Mouse (Mus musculus): Measurements from ENCODE around the gene Ctcfl. TPM values are rescaled to one million over a fixed set of nuclear protein-coding genes. Genes with fewer than 3 reads are reported as not detected.

Gene Ctcfl
- polyA plus RNA-seq, 1 experiment from 2014 or later: not detected

- 92% methylated on average over 14 of the region's 14 CpGs for WGBS
- Histone ChIP-seq H3K4me2 (ENCODE audit: low read length) (peak overlapping the region; percentile 19; the same call in 1 of the 2 replicates), H3K36me3 (ENCODE audit: insufficient read depth, low read length) (no peaks in the 10 kb centered on the region), H3K4me1 (replicated peaks; ENCODE audit: insufficient read depth, low read length) (0 out of 2 replicates have a peak, but pooled peaks cover 13% of the 10 kb centered on the region), H3K9me3 (replicated peaks; ENCODE audit: low read length) (no peaks in the 10 kb centered on the region), H3K27ac (no peak overlapping the region), H3K27me3 (ENCODE audit: insufficient read depth, low read length) (no peaks in the 10 kb centered on the region), H3K4me3 (replicated peaks; ENCODE audit: low read depth, low read length) (no peak overlapping the region), H3K9ac (ENCODE audit: low read depth, low read length) (no peak overlapping the region)
- ATAC-seq (replicated peaks; ENCODE audit: low FRiP score, low read depth): no peak
- DNase-seq (ENCODE audit: low spot score): no peak
- no peak for TF ChIP-seq CTCF (IDR thresholded peaks at IDR 0.05; ENCODE audit: low read depth)
Observed at GRCm38 (mm10) chr2:173154962-173155361, 35.6 kb upstream of the Ctcfl start.

GRCm38 (mm10) chr2:173154513-173154912 is 35.2 kb upstream of the Ctcfl start:
- no peak overlapping the region for H3K27ac ChIP-seq
- 0 out of 2 replicates have a peak overlapping the region, but pooled peaks have one; percentile 6 for H3K4me3 ChIP-seq (replicated peaks; ENCODE audit: low read depth, low read length)
- WGBS: 95% methylated on average over 13 of the region's 13 CpGs
- H3K9ac ChIP-seq (ENCODE audit: low read depth, low read length): no peak overlapping the region
- no peaks in the 10 kb centered on the region for H3K9me3 ChIP-seq (replicated peaks; ENCODE audit: low read length)
- DNase-seq (ENCODE audit: low spot score) (no peak), ATAC-seq (replicated peaks; ENCODE audit: low FRiP score, low read depth) (no peak)
- no peak for TF ChIP-seq CTCF (IDR thresholded peaks at IDR 0.05; ENCODE audit: low read depth)
- no peaks in the 10 kb centered on the region for H3K27me3 ChIP-seq (ENCODE audit: insufficient read depth, low read length)
- H3K36me3 ChIP-seq (ENCODE audit: insufficient read depth, low read length): no peaks in the 10 kb centered on the region
- H3K4me2 ChIP-seq (ENCODE audit: low read length): peak overlapping the region; percentile 19; the same call in 1 of the 2 replicates
- H3K4me1 ChIP-seq (replicated peaks; ENCODE audit: insufficient read depth, low read length): 0 out of 2 replicates have a peak, but pooled peaks cover 13% of the 10 kb centered on the region

GRCm38 (mm10) chr2:173153266-173153665 is 33.9 kb upstream of the Ctcfl start:
- H3K9me3 ChIP-seq (replicated peaks; ENCODE audit: low read length): no peaks in the 10 kb centered on the region
- H3K4me3 ChIP-seq (replicated peaks; ENCODE audit: low read depth, low read length): peak overlapping the region; percentile 6; the same call in 1 of the 2 replicates
- WGBS: 67% methylated on average over 10 of the region's 10 CpGs
- no peaks in the 10 kb centered on the region for H3K36me3 ChIP-seq (ENCODE audit: insufficient read depth, low read length)
- H3K4me1 ChIP-seq (replicated peaks; ENCODE audit: insufficient read depth, low read length): 0 out of 2 replicates have a peak, but pooled peaks cover 13% of the 10 kb centered on the region
- no peak for ATAC-seq (replicated peaks; ENCODE audit: low FRiP score, low read depth)
- no peak overlapping the region for H3K9ac ChIP-seq (ENCODE audit: low read depth, low read length)
- DNase-seq (ENCODE audit: low spot score): no peak
- peak overlapping the region; percentile 35 for H3K4me2 ChIP-seq (ENCODE audit: low read length)
- TF ChIP-seq CTCF (IDR thresholded peaks at IDR 0.05; ENCODE audit: low read depth): no peak
- no peaks in the 10 kb centered on the region for H3K27me3 ChIP-seq (ENCODE audit: insufficient read depth, low read length)
- H3K27ac ChIP-seq: peak overlapping the region; percentile 50

GRCm38 (mm10) chr2:173152436-173153151 is 33.3 kb upstream of the Ctcfl start, which contains the start of gene Pck1:
Pck1 (plus strand) TSS chr2:173153048.
- DNase-seq (ENCODE audit: low spot score) (peak; percentile 63), ATAC-seq (replicated peaks; ENCODE audit: low FRiP score, low read depth) (peak; percentile 87)
- TF ChIP-seq CTCF (IDR thresholded peaks at IDR 0.05; ENCODE audit: low read depth): no peak
- no peaks in the 10 kb centered on the region for H3K27me3 ChIP-seq (ENCODE audit: insufficient read depth, low read length)
- H3K27ac ChIP-seq: peak within 1 kb of the TSS; percentile 72
- no peaks in the 10 kb centered on the region for H3K36me3 ChIP-seq (ENCODE audit: insufficient read depth, low read length)
- peak within 1 kb of the TSS; percentile 6; the same call in 1 of the 2 replicates for H3K4me3 ChIP-seq (replicated peaks; ENCODE audit: low read depth, low read length)
- no peaks in the 10 kb centered on the region for H3K9me3 ChIP-seq (replicated peaks; ENCODE audit: low read length)
- H3K4me1 ChIP-seq (replicated peaks; ENCODE audit: insufficient read depth, low read length): 0 out of 2 replicates have a peak, but pooled peaks cover 13% of the 10 kb centered on the region
- 51% methylated on average over 13 of the region's 13 CpGs for WGBS
- peak within 1 kb of the TSS; percentile 35 for H3K4me2 ChIP-seq (ENCODE audit: low read length)
- peak within 1 kb of the TSS; percentile 46; the same call in 1 of the 2 replicates for H3K9ac ChIP-seq (ENCODE audit: low read depth, low read length)

GRCm38 (mm10) chr2:173151784-173152284 is 32.5 kb upstream of the Ctcfl start:
- no peaks in the 10 kb centered on the region for H3K27me3 ChIP-seq (ENCODE audit: insufficient read depth, low read length)
- no peaks in the 10 kb centered on the region for H3K9me3 ChIP-seq (replicated peaks; ENCODE audit: low read length)
- no peak overlapping the region for H3K4me2 ChIP-seq (ENCODE audit: low read length)
- H3K4me3 ChIP-seq (replicated peaks; ENCODE audit: low read depth, low read length): no peak overlapping the region
- DNase-seq (ENCODE audit: low spot score) (no peak), ATAC-seq (replicated peaks; ENCODE audit: low FRiP score, low read depth) (no peak)
- 83% methylated on average over 7 of the region's 7 CpGs for WGBS
- TF ChIP-seq CTCF (IDR thresholded peaks at IDR 0.05; ENCODE audit: low read depth): no peak
- peak overlapping the region; percentile 72 for H3K27ac ChIP-seq
- H3K9ac ChIP-seq (ENCODE audit: low read depth, low read length): no peak overlapping the region
- H3K4me1 ChIP-seq (replicated peaks; ENCODE audit: insufficient read depth, low read length): 0 out of 2 replicates have a peak, but pooled peaks cover 8% of the 10 kb centered on the region
- no peaks in the 10 kb centered on the region for H3K36me3 ChIP-seq (ENCODE audit: insufficient read depth, low read length)

- 70% methylated on average over 5 of the region's 5 CpGs for WGBS
- no peak overlapping the region for H3K27ac ChIP-seq
Observed at GRCm38 (mm10) chr2:173151352-173151751, 32.0 kb upstream of the Ctcfl start.

More at GRCm38 (mm10) chr2:173151352-173151751, 32.0 kb upstream of the Ctcfl start:
- Histone ChIP-seq H3K4me1 (replicated peaks; ENCODE audit: insufficient read depth, low read length) (0 out of 2 replicates have a peak, but pooled peaks cover 8% of the 10 kb centered on the region), H3K9me3 (replicated peaks; ENCODE audit: low read length) (no peaks in the 10 kb centered on the region), H3K27me3 (ENCODE audit: insufficient read depth, low read length) (no peaks in the 10 kb centered on the region), H3K36me3 (ENCODE audit: insufficient read depth, low read length) (no peaks in the 10 kb centered on the region), H3K4me2 (ENCODE audit: low read length) (no peak overlapping the region), H3K9ac (ENCODE audit: low read depth, low read length) (no peak overlapping the region), H3K4me3 (replicated peaks; ENCODE audit: low read depth, low read length) (no peak overlapping the region)
- no peak for ATAC-seq (replicated peaks; ENCODE audit: low FRiP score, low read depth)
- no peak for TF ChIP-seq CTCF (IDR thresholded peaks at IDR 0.05; ENCODE audit: low read depth)
- DNase-seq (ENCODE audit: low spot score): no peak

All from kidney, postnatal 0 days (tissue).